Mouse (Mus musculus) forebrain, embryonic 16.5 days (tissue): Measurements from ENCODE around the gene Mxra8. TPM values are rescaled to one million over a fixed set of nuclear protein-coding genes. Genes with fewer than 3 reads are reported as not detected.

Experiments used
- ATAC-seq: fragments of 200-750 bp; cut with Nextera tagmentation; 2 replicates; pipeline ENCODE4 v1.8.0; 2017; ENCODE audit warnings: mild to moderate bottlenecking, moderate library complexity
- H3K27ac ChIP-seq: fragments of 300-500 bp; sonication (generic); 2 replicates; pipeline ENCODE4 v1.5.1; 2014; ENCODE audit warnings: low read length, control low read depth
- H3K27me3 ChIP-seq: fragments of 300-500 bp; sonication (generic); replicated peaks from 2 replicates; pipeline ENCODE4 v1.6.1; 2014; ENCODE audit warnings: low read length; ENCODE audit not compliant: control insufficient read depth, insufficient read depth
- H3K36me3 ChIP-seq: fragments of 300-500 bp; sonication (generic); 2 replicates; pipeline ENCODE4 v1.6.1; 2014; ENCODE audit not compliant: control insufficient read depth, insufficient read depth
- H3K4me1 ChIP-seq: fragments of 300-500 bp; sonication (generic); replicated peaks from 2 replicates; pipeline ENCODE4 v1.6.1; 2014; ENCODE audit warnings: low read length; ENCODE audit not compliant: control insufficient read depth, insufficient read depth
- H3K4me2 ChIP-seq: fragments of 300-500 bp; sonication (generic); 2 replicates; pipeline ENCODE4 v1.6.1; 2014; ENCODE audit warnings: mild to moderate bottlenecking, low read length, control low read depth
- H3K4me3 ChIP-seq: fragments of 300-500 bp; sonication (generic); replicated peaks from 2 replicates; pipeline ENCODE4 v1.5.1; 2014; ENCODE audit warnings: mild to moderate bottlenecking, low read length, control low read depth
- H3K9ac ChIP-seq: fragments of 300-500 bp; sonication (generic); replicated peaks from 2 replicates; pipeline ENCODE4 v1.6.1; 2014; ENCODE audit warnings: low read depth, low read length, control low read depth
- H3K9me3 ChIP-seq: fragments of 300-500 bp; sonication (generic); 2 replicates; pipeline ENCODE4 v1.6.1; 2016; ENCODE audit warnings: low read length; ENCODE audit not compliant: control insufficient read depth
- WGBS: fragments of 180-500 bp; shearing (Covaris S2); extraction: QIAGEN DNeasy Blood & Tissue Kit; methylation state at CpG from one replicate; pipeline ENCODE4 v1.1.7; 2014; 5-methylcytosine and 5-hydroxymethylcytosine counted together
- microRNA-seq: library from miRNA; unstranded; fragments of <30 nt; microRNA quantifications from one replicate; pipeline ENCODE4, GENCODE M21; 2017
- polyA plus RNA-seq: library from polyadenylated mRNA; unstranded; fragments of >200 nt; fragmentation: Nextera tagmentation; extraction: Ambion mirVana; gene quantifications from 2 replicates; pipeline ENCODE4 v1.2.1, GENCODE M21; 2015

The Mxra8 gene
- polyA plus RNA-seq, 1 experiment from 2014 or later, result 16.9 TPM

- Histone ChIP-seq H3K36me3 (peaks cover 20% of the 10 kb centered on the region), H3K9me3 (no peaks in the 10 kb centered on the region), H3K4me2 (peak overlapping the region; percentile 98), H3K9ac (peak overlapping the region; percentile 97), H3K4me1 (peaks cover 48% of the 10 kb centered on the region), H3K27me3 (no peaks in the 10 kb centered on the region), H3K27ac (peak overlapping the region; percentile 100), H3K4me3 (peak overlapping the region; percentile 98)
- peak; percentile 93 for ATAC-seq
- WGBS, result under 1% methylated on average over 56 of the region's 56 CpGs
Measured at GRCm38 (mm10) chr4:155892017-155892416, 52.5 kb downstream of the Mxra8 start.

GRCm38 (mm10) chr4:155892438-155893211, 53.1 kb downstream of the Mxra8 start:
- Histone ChIP-seq H3K4me1 (peaks cover 48% of the 10 kb centered on the region), H3K27me3 (no peaks in the 10 kb centered on the region), H3K4me3 (peak overlapping the region; percentile 98), H3K9me3 (no peaks in the 10 kb centered on the region), H3K4me2 (peak overlapping the region; percentile 98), H3K36me3 (peaks cover 16% of the 10 kb centered on the region), H3K9ac (peak overlapping the region; percentile 97), H3K27ac (peak overlapping the region; percentile 100)
- WGBS, result 5% methylated on average over 37 of the region's 37 CpGs
- ATAC-seq, result peak; percentile 24

- 64% methylated on average over 8 of the region's 8 CpGs for WGBS
- Histone ChIP-seq H3K4me2 (peak overlapping the region; percentile 98), H3K27ac (no peak overlapping the region), H3K9ac (peak overlapping the region; percentile 97), H3K9me3 (no peaks in the 10 kb centered on the region), H3K27me3 (no peaks in the 10 kb centered on the region), H3K36me3 (peaks cover 19% of the 10 kb centered on the region), H3K4me1 (peaks cover 48% of the 10 kb centered on the region), H3K4me3 (peak overlapping the region; percentile 98)
- ATAC-seq, result no peak
Measured at GRCm38 (mm10) chr4:155893212-155893690, 53.8 kb downstream of the Mxra8 start.

Small RNAs within 50 kb of the gene (microRNA-seq; reads per million reads assigned to microRNA genes)
- gene Gm27743, result not detected

Other genes starting within 250 kb of the Mxra8 start
- 12.0 and 12.9 TPM in 2 replicates for gene Slc35e2, start 238.3 kb upstream of the Mxra8 start, polyA plus RNA-seq
- 62.4 and 65.2 TPM in 2 replicates for gene Cdk11b, start 214.8 kb upstream of the Mxra8 start, polyA plus RNA-seq
- not detected in 2 replicates for gene Gm10563, start 194.3 kb upstream of the Mxra8 start, polyA plus RNA-seq
- gene Mmp23, start 186.3 kb upstream of the Mxra8 start, polyA plus RNA-seq, result 3.0 and 3.2 TPM in 2 replicates
- 49.8 and 63.1 TPM in 2 replicates for gene Mib2, start 170.5 kb upstream of the Mxra8 start, polyA plus RNA-seq
- gene Fndc10, start 145.3 kb upstream of the Mxra8 start, polyA plus RNA-seq, result 4.8 and 7.5 TPM in 2 replicates
- 134 and 150 TPM in 2 replicates for gene Ssu72, start 134.9 kb upstream of the Mxra8 start, polyA plus RNA-seq
- 7.3 and 11.4 TPM in 2 replicates for gene Tmem240, start 104.9 kb upstream of the Mxra8 start, polyA plus RNA-seq
- 98.2 and 101 TPM in 2 replicates for gene Atad3a, start 78.6 kb upstream of the Mxra8 start, polyA plus RNA-seq
- gene Vwa1, start 65.0 kb upstream of the Mxra8 start, polyA plus RNA-seq, result 27.3 and 29.6 TPM in 2 replicates
- 0.47 and 0.53 TPM in 2 replicates for gene Tmem88b, start 53.8 kb upstream of the Mxra8 start, polyA plus RNA-seq
- not detected in 2 replicates for gene Ankrd65, start 49.2 kb upstream of the Mxra8 start, polyA plus RNA-seq
- gene Mrpl20, start 36.8 kb upstream of the Mxra8 start, polyA plus RNA-seq, result 214 and 231 TPM in 2 replicates
- gene Ccnl2, start 27.2 kb upstream of the Mxra8 start, polyA plus RNA-seq, result 176 and 188 TPM in 2 replicates
- 111 and 121 TPM in 2 replicates for gene Aurkaip1, start 8.4 kb upstream of the Mxra8 start, polyA plus RNA-seq
- 7.0 and 10.0 TPM in 2 replicates for gene Dvl1, start 7.7 kb downstream of the Mxra8 start, polyA plus RNA-seq
- gene Tas1r3, start 23.7 kb downstream of the Mxra8 start, polyA plus RNA-seq, result 0.72 and 0.84 TPM in 2 replicates
- gene Cptp, start 29.8 kb downstream of the Mxra8 start, polyA plus RNA-seq, result 22.5 and 23.8 TPM in 2 replicates
- 89.8 and 100 TPM in 2 replicates for gene Ints11, start 29.9 kb downstream of the Mxra8 start, polyA plus RNA-seq
- 68.0 and 70.3 TPM in 2 replicates for gene Pusl1, start 52.1 kb downstream of the Mxra8 start, polyA plus RNA-seq
- 94.8 and 101 TPM in 2 replicates for gene Acap3, start 52.1 kb downstream of the Mxra8 start, polyA plus RNA-seq
- 115 and 121 TPM in 2 replicates for gene Ube2j2, start 104.2 kb downstream of the Mxra8 start, polyA plus RNA-seq
- gene C1qtnf12, start 122.6 kb downstream of the Mxra8 start, polyA plus RNA-seq, result 6.3 and 9.2 TPM in 2 replicates
- gene B3galt6, start 153.0 kb downstream of the Mxra8 start, polyA plus RNA-seq, result 26.8 and 30.4 TPM in 2 replicates
- gene Sdf4, start 153.2 kb downstream of the Mxra8 start, polyA plus RNA-seq, result 118 and 125 TPM in 2 replicates
- 1.0 and 1.4 TPM in 2 replicates for gene Tnfrsf4, start 174.2 kb downstream of the Mxra8 start, polyA plus RNA-seq
- 0.60 and 1.5 TPM in 2 replicates for gene Tnfrsf18, start 186.5 kb downstream of the Mxra8 start, polyA plus RNA-seq
- not detected in 2 replicates for gene Ttll10, start 219.7 kb downstream of the Mxra8 start, polyA plus RNA-seq